Mouse (Mus musculus): ENCODE results near the gene Il10. TPM values are rescaled to one million over a fixed set of nuclear protein-coding genes. Genes with fewer than 3 reads are reported as not detected.

Gene Il10
- polyA plus RNA-seq, 1 experiment from 2014 or later: not detected

- ATAC-seq: no peak
- H3K4me2 ChIP-seq (ENCODE audit: low read length): no peak overlapping the region
- no peaks in the 10 kb centered on the region for H3K36me3 ChIP-seq (ENCODE audit: control insufficient read depth, insufficient read depth, low read length)
- no peak overlapping the region for H3K9ac ChIP-seq (ENCODE audit: low read length)
- H3K27me3 ChIP-seq (replicated peaks; ENCODE audit: control insufficient read depth, insufficient read depth, low read length): no peaks in the 10 kb centered on the region
- H3K9me3 ChIP-seq (replicated peaks; ENCODE audit: control insufficient read depth, low read length): no peaks in the 10 kb centered on the region
- 90% methylated on average over 10 of the region's 10 CpGs for WGBS
- no peak for DNase-seq (ENCODE audit: low spot score)
- no peak overlapping the region for H3K27ac ChIP-seq (ENCODE audit: low read depth, low read length)
- H3K4me1 ChIP-seq (ENCODE audit: control insufficient read depth, insufficient read depth, low read length): no peaks in the 10 kb centered on the region
- H3K4me3 ChIP-seq (ENCODE audit: low read depth, low read length): no peak overlapping the region
These were observed 23.3 kb upstream of the Il10 start for GRCm38 (mm10) chr1:130996356-130996755.

GRCm38 (mm10) chr1:130997441-130997840 is 22.2 kb upstream of the Il10 start:
- no peak overlapping the region for H3K27ac ChIP-seq (ENCODE audit: low read depth, low read length)

GRCm38 (mm10) chr1:130998321-130998720 is 21.3 kb upstream of the Il10 start:
- no peak overlapping the region for H3K4me3 ChIP-seq (ENCODE audit: low read depth, low read length)
- no peak overlapping the region for H3K4me2 ChIP-seq (ENCODE audit: low read length)
- H3K9ac ChIP-seq (ENCODE audit: low read length): no peak overlapping the region
- H3K27ac ChIP-seq (ENCODE audit: low read depth, low read length): no peak overlapping the region
- ATAC-seq: no peak
- no peak for DNase-seq (ENCODE audit: low spot score)
- WGBS: 90% methylated on average over 10 of the region's 10 CpGs
- no peaks in the 10 kb centered on the region for H3K9me3 ChIP-seq (replicated peaks; ENCODE audit: control insufficient read depth, low read length)
- H3K36me3 ChIP-seq (ENCODE audit: control insufficient read depth, insufficient read depth, low read length): no peaks in the 10 kb centered on the region
- no peaks in the 10 kb centered on the region for H3K27me3 ChIP-seq (replicated peaks; ENCODE audit: control insufficient read depth, insufficient read depth, low read length)
- no peaks in the 10 kb centered on the region for H3K4me1 ChIP-seq (ENCODE audit: control insufficient read depth, insufficient read depth, low read length)

More at GRCm38 (mm10) chr1:130997441-130997840, 22.2 kb upstream of the Il10 start:
- no peak overlapping the region for H3K4me3 ChIP-seq (ENCODE audit: low read depth, low read length)
- no peaks in the 10 kb centered on the region for H3K9me3 ChIP-seq (replicated peaks; ENCODE audit: control insufficient read depth, low read length)
- H3K4me2 ChIP-seq (ENCODE audit: low read length): no peak overlapping the region
- H3K27me3 ChIP-seq (replicated peaks; ENCODE audit: control insufficient read depth, insufficient read depth, low read length): no peaks in the 10 kb centered on the region
- no peaks in the 10 kb centered on the region for H3K36me3 ChIP-seq (ENCODE audit: control insufficient read depth, insufficient read depth, low read length)
- H3K4me1 ChIP-seq (ENCODE audit: control insufficient read depth, insufficient read depth, low read length): no peaks in the 10 kb centered on the region
- no peak for ATAC-seq
- no peak overlapping the region for H3K9ac ChIP-seq (ENCODE audit: low read length)
- no peak for DNase-seq (ENCODE audit: low spot score)
- WGBS: 80% methylated on average over 4 of the region's 4 CpGs

- ATAC-seq: no peak
- DNase-seq (ENCODE audit: low spot score): no peak
- no peaks in the 10 kb centered on the region for H3K27me3 ChIP-seq (replicated peaks; ENCODE audit: control insufficient read depth, insufficient read depth, low read length)
These were observed 19.9 kb upstream of the Il10 start for GRCm38 (mm10) chr1:130999708-131000107.

GRCm38 (mm10) chr1:131000296-131000695 is 19.3 kb upstream of the Il10 start:
- ATAC-seq: no peak
- no peaks in the 10 kb centered on the region for H3K9me3 ChIP-seq (replicated peaks; ENCODE audit: control insufficient read depth, low read length)
- no peaks in the 10 kb centered on the region for H3K4me1 ChIP-seq (ENCODE audit: control insufficient read depth, insufficient read depth, low read length)
- H3K4me2 ChIP-seq (ENCODE audit: low read length): no peak overlapping the region
- no peak overlapping the region for H3K27ac ChIP-seq (ENCODE audit: low read depth, low read length)
- DNase-seq (ENCODE audit: low spot score): no peak
- H3K4me3 ChIP-seq (ENCODE audit: low read depth, low read length): no peak overlapping the region
- no peaks in the 10 kb centered on the region for H3K36me3 ChIP-seq (ENCODE audit: control insufficient read depth, insufficient read depth, low read length)
- no peak overlapping the region for H3K9ac ChIP-seq (ENCODE audit: low read length)
- whole genome bisulfite sequencing: 88% methylated on average over 3 of the region's 3 CpGs
- H3K27me3 ChIP-seq (replicated peaks; ENCODE audit: control insufficient read depth, insufficient read depth, low read length): no peaks in the 10 kb centered on the region

More at GRCm38 (mm10) chr1:130999708-131000107, 19.9 kb upstream of the Il10 start:
- no peak overlapping the region for H3K4me3 ChIP-seq (ENCODE audit: low read depth, low read length)
- no peak overlapping the region for H3K4me2 ChIP-seq (ENCODE audit: low read length)
- WGBS: 89% methylated on average over 4 of the region's 4 CpGs
- H3K36me3 ChIP-seq (ENCODE audit: control insufficient read depth, insufficient read depth, low read length): no peaks in the 10 kb centered on the region
- H3K27ac ChIP-seq (ENCODE audit: low read depth, low read length): no peak overlapping the region
- no peak overlapping the region for H3K9ac ChIP-seq (ENCODE audit: low read length)
- no peaks in the 10 kb centered on the region for H3K4me1 ChIP-seq (ENCODE audit: control insufficient read depth, insufficient read depth, low read length)
- H3K9me3 ChIP-seq (replicated peaks; ENCODE audit: control insufficient read depth, low read length): no peaks in the 10 kb centered on the region

GRCm38 (mm10) chr1:131002561-131002960 is 17.1 kb upstream of the Il10 start:
- ATAC-seq: no peak
- H3K4me3 ChIP-seq (ENCODE audit: low read depth, low read length): no peak overlapping the region

GRCm38 (mm10) chr1:131003037-131003922 is 16.4 kb upstream of the Il10 start:
- Histone ChIP-seq H3K36me3 (ENCODE audit: control insufficient read depth, insufficient read depth, low read length) (no peaks in the 10 kb centered on the region), H3K4me2 (ENCODE audit: low read length) (no peak overlapping the region), H3K4me1 (ENCODE audit: control insufficient read depth, insufficient read depth, low read length) (no peaks in the 10 kb centered on the region), H3K9ac (ENCODE audit: low read length) (no peak overlapping the region), H3K27ac (ENCODE audit: low read depth, low read length) (no peak overlapping the region), H3K4me3 (ENCODE audit: low read depth, low read length) (no peak overlapping the region), H3K9me3 (replicated peaks; ENCODE audit: control insufficient read depth, low read length) (no peaks in the 10 kb centered on the region), H3K27me3 (replicated peaks; ENCODE audit: control insufficient read depth, insufficient read depth, low read length) (no peaks in the 10 kb centered on the region)
- ATAC-seq (no peak), DNase-seq (ENCODE audit: low spot score) (no peak)
- 69% methylated on average over 17 of the region's 17 CpGs for WGBS

More at GRCm38 (mm10) chr1:131002561-131002960, 17.1 kb upstream of the Il10 start:
- Histone ChIP-seq H3K36me3 (ENCODE audit: control insufficient read depth, insufficient read depth, low read length) (no peaks in the 10 kb centered on the region), H3K4me2 (ENCODE audit: low read length) (no peak overlapping the region), H3K4me1 (ENCODE audit: control insufficient read depth, insufficient read depth, low read length) (no peaks in the 10 kb centered on the region), H3K27me3 (replicated peaks; ENCODE audit: control insufficient read depth, insufficient read depth, low read length) (no peaks in the 10 kb centered on the region), H3K9me3 (replicated peaks; ENCODE audit: control insufficient read depth, low read length) (no peaks in the 10 kb centered on the region), H3K9ac (ENCODE audit: low read length) (no peak overlapping the region), H3K27ac (ENCODE audit: low read depth, low read length) (no peak overlapping the region)
- DNase-seq (ENCODE audit: low spot score): no peak
- 84% methylated on average over 2 of the region's 2 CpGs for WGBS

- 82% methylated on average over 1 of the region's 1 CpGs for WGBS
- DNase-seq (ENCODE audit: low spot score): no peak
- H3K4me1 ChIP-seq (ENCODE audit: control insufficient read depth, insufficient read depth, low read length): no peaks in the 10 kb centered on the region
These were observed 13.6 kb upstream of the Il10 start for GRCm38 (mm10) chr1:131006069-131006468.

More at GRCm38 (mm10) chr1:131006069-131006468, 13.6 kb upstream of the Il10 start:
- Histone ChIP-seq H3K27ac (ENCODE audit: low read depth, low read length) (no peak overlapping the region), H3K9me3 (replicated peaks; ENCODE audit: control insufficient read depth, low read length) (no peaks in the 10 kb centered on the region), H3K9ac (ENCODE audit: low read length) (no peak overlapping the region), H3K36me3 (ENCODE audit: control insufficient read depth, insufficient read depth, low read length) (no peaks in the 10 kb centered on the region), H3K4me2 (ENCODE audit: low read length) (no peak overlapping the region), H3K4me3 (ENCODE audit: low read depth, low read length) (no peak overlapping the region), H3K27me3 (replicated peaks; ENCODE audit: control insufficient read depth, insufficient read depth, low read length) (no peaks in the 10 kb centered on the region)
- ATAC-seq: no peak
